Mouse (Mus musculus) ES-E14 (cell line): ENCODE measurements around the gene Serp1.

ENCODE experiments used
- CHD2 ChIP-seq: IDR thresholded peaks from 2 replicates; pipeline ENCODE4 v1.6.1; 2014; ENCODE audit warnings: mild to moderate bottlenecking, low read depth, low read length, inconsistent platforms
- HCFC1 ChIP-seq: IDR thresholded peaks from 2 replicates; pipeline ENCODE4 v1.6.1; 2012; ENCODE audit warnings: low read length, inconsistent platforms, borderline replicate concordance; ENCODE audit not compliant: insufficient read depth
- MAFK ChIP-seq: IDR thresholded peaks from 2 replicates; pipeline ENCODE4 v1.6.1; 2014; ENCODE audit warnings: mild to moderate bottlenecking, low read depth, low read length, inconsistent platforms; ENCODE audit not compliant: insufficient read depth
- ZC3H11A ChIP-seq: IDR thresholded peaks from 2 replicates; pipeline ENCODE4 v1.6.1; 2012; ENCODE audit warnings: low read depth, mild to moderate bottlenecking, inconsistent platforms, low read length, borderline replicate concordance
- ZNF384 ChIP-seq: IDR thresholded peaks from 2 replicates; pipeline ENCODE4 v1.6.1; 2012; ENCODE audit warnings: low read depth, low read length, inconsistent platforms

- no peak for TF ChIP-seq MAFK
- TF ChIP-seq ZNF384 = no peak
- TF ChIP-seq ZC3H11A = no peak
- no peak for TF ChIP-seq CHD2
- TF ChIP-seq HCFC1 = no peak
These were observed 17.5 kb downstream of the Serp1 start for GRCm38 (mm10) chr3:58508020-58508750.
